Comparison of ENCODE assay signal across 10 mouse cellular contexts in genomic region chr3:131072661-131073060, GRCm38 (mm10).
"Had no signal": no experiment of that assay in that cellular context is flagged by ENCODE, and none has a peak within 500 bp of the region (broad histone marks: within the 10 kb centered on the region; RNA-seq: fewer than 3 reads in every experiment).

No protein-coding gene starts in this region.

- ATAC-seq: lung, postnatal 0 days; midbrain, embryonic 13.5 days had no signal

- H3K27me3 ChIP-seq: limb, embryonic 13.5 days; liver, embryonic 15.5 days; midbrain, embryonic 13.5 days; neural tube, embryonic 12.5 days had no signal

- H3K4me1 ChIP-seq: limb, embryonic 13.5 days; liver, embryonic 15.5 days; neural tube, embryonic 12.5 days had no signal

- H3K4me2 ChIP-seq: limb, embryonic 13.5 days; liver, embryonic 15.5 days; midbrain, embryonic 13.5 days; neural tube, embryonic 12.5 days had no signal

- DNase-seq: kidney, adult 9 months; left cerebral cortex, postnatal 4 days; lung, adult 2 months; lung, postnatal 36 days; right cerebral cortex, postnatal 25 days had no signal

- H3K36me3 ChIP-seq: limb, embryonic 13.5 days; liver, embryonic 15.5 days; midbrain, embryonic 13.5 days; neural tube, embryonic 12.5 days had no signal

- H3K4me3 ChIP-seq: limb, embryonic 13.5 days; liver, embryonic 15.5 days; midbrain, embryonic 13.5 days; neural tube, embryonic 12.5 days had no signal

- H3K27ac ChIP-seq: limb, embryonic 13.5 days; liver, embryonic 15.5 days; midbrain, embryonic 13.5 days; neural tube, embryonic 12.5 days had no signal

- H3K9me3 ChIP-seq: limb, embryonic 13.5 days; liver, embryonic 15.5 days; midbrain, embryonic 13.5 days; neural tube, embryonic 12.5 days had no signal

- H3K9ac ChIP-seq: limb, embryonic 13.5 days; liver, embryonic 15.5 days; midbrain, embryonic 13.5 days; neural tube, embryonic 12.5 days had no signal
